Mouse (Mus musculus) G1E (cell line): ENCODE data around the gene St6galnac3. TPM values are rescaled to one million over a fixed set of nuclear protein-coding genes. Genes with fewer than 3 reads are reported as not detected.

Experiments used
- ATAC-seq: 2 replicates; pipeline ENCODE4 v1.8.0; 2016; ENCODE audit warnings: mild to moderate bottlenecking; ENCODE audit not compliant: insufficient number of reproducible peaks, poor library complexity, low FRiP score, severe bottlenecking; ENCODE audit errors: extremely low read depth
- DNase-seq: peaks from one replicate; pipeline ENCODE4 v3.0.0; 2012; ENCODE audit warnings: low spot score
- H3K27me3 ChIP-seq: 2 replicates; pipeline ENCODE4 v1.6.1; 2012; ENCODE audit warnings: mild to moderate bottlenecking, low read length, inconsistent platforms; ENCODE audit not compliant: insufficient read depth
- H3K36me3 ChIP-seq: replicated peaks from 2 replicates; pipeline ENCODE3; 2012; ENCODE audit warnings: mild to moderate bottlenecking, inconsistent platforms
- H3K4me1 ChIP-seq: 2 replicates; pipeline ENCODE4 v1.6.1; 2012; ENCODE audit warnings: low read depth, low read length, inconsistent platforms, mixed read lengths; ENCODE audit not compliant: insufficient read depth
- H3K4me3 ChIP-seq: 2 replicates; pipeline ENCODE4 v1.5.1; 2012; ENCODE audit warnings: low read depth, mild to moderate bottlenecking, inconsistent platforms, low read length, moderate library complexity, mixed read lengths
- H3K9me3 ChIP-seq: replicated peaks from 2 replicates; pipeline ENCODE4 v1.6.1; 2012; ENCODE audit warnings: inconsistent platforms
- CTCF ChIP-seq: IDR thresholded peaks from 2 replicates; pipeline ENCODE4 v1.5.1; 2012; ENCODE audit warnings: low read depth, low read length, inconsistent platforms, mixed read lengths
- GATA1 ChIP-seq: IDR thresholded peaks from 2 replicates; pipeline ENCODE4 v1.6.1; 2012; ENCODE audit warnings: borderline replicate concordance, low read length, inconsistent platforms, mixed read lengths
- GATA2 ChIP-seq: IDR thresholded peaks from 2 replicates; pipeline ENCODE4 v1.6.1; 2012; ENCODE audit warnings: low read depth, low read length, inconsistent platforms, borderline replicate concordance
- POLR2AphosphoS5 ChIP-seq: IDR thresholded peaks from 2 replicates; pipeline ENCODE4 v1.6.1; 2012; ENCODE audit warnings: low read depth, low read length, inconsistent platforms; ENCODE audit not compliant: insufficient replicate concordance
- TAL1 ChIP-seq: conservative IDR thresholded peaks from 2 replicates; pipeline ENCODE4 v1.6.1; 2012; ENCODE audit warnings: low read depth, low read length, inconsistent platforms, mixed read lengths
- polyA plus RNA-seq: library from polyadenylated mRNA; stranded (reverse); fragments of >175 nt; gene quantifications from 2 replicates; pipeline ENCODE4 v1.2.3, GENCODE M21; 2012
- total RNA-seq, 2 experiments: library from RNA; stranded (forward) in 1 of 2; stranded (reverse) in 1 of 2; fragments of 200-1000 nt in 1 of 2; fragments of >200 nt in 1 of 2; fragmentation: Nextera tagmentation in 1 of 2; gene quantifications; 2 replicates each; pipeline ENCODE4 v1.2.3; 2014 to 2017

St6galnac3 gene
- total and polyA plus RNA-seq, 3 experiments = 1.3 to 62.8 (median 45.7) TPM

- ATAC-seq = no peak
- no peak for DNase-seq
These were observed 308.6 kb downstream of the St6galnac3 start for GRCm38 (mm10) chr3:153416383-153416782.

GRCm38 (mm10) chr3:153414132-153414531, 310.8 kb downstream of the St6galnac3 start:
- no peak for DNase-seq
- Histone ChIP-seq H3K4me3 (no peak overlapping the region), H3K9me3 (no peaks in the 10 kb centered on the region), H3K27me3 (no peaks in the 10 kb centered on the region), H3K4me1 (0 out of 2 replicates have a peak, but pooled peaks cover 2% of the 10 kb centered on the region), H3K36me3 (peaks cover 48% of the 10 kb centered on the region)
- TF ChIP-seq GATA1 (no peak), POLR2AphosphoS5 (no peak), CTCF (no peak), GATA2 (no peak), TAL1 (no peak)
- no peak for ATAC-seq

More at GRCm38 (mm10) chr3:153416383-153416782, 308.6 kb downstream of the St6galnac3 start:
- TF ChIP-seq CTCF (no peak), POLR2AphosphoS5 (no peak), GATA1 (no peak), GATA2 (no peak), TAL1 (no peak)
- no peaks in the 10 kb centered on the region for H3K9me3 ChIP-seq
- H3K27me3 ChIP-seq = no peaks in the 10 kb centered on the region
- H3K36me3 ChIP-seq = peaks cover 43% of the 10 kb centered on the region
- H3K4me3 ChIP-seq = no peak overlapping the region
- 0 out of 2 replicates have a peak, but pooled peaks cover 2% of the 10 kb centered on the region for H3K4me1 ChIP-seq

GRCm38 (mm10) chr3:153409286-153409685, 315.7 kb downstream of the St6galnac3 start:
- ATAC-seq = no peak
- Histone ChIP-seq H3K9me3 (no peaks in the 10 kb centered on the region), H3K36me3 (peaks cover 54% of the 10 kb centered on the region), H3K27me3 (no peaks in the 10 kb centered on the region), H3K4me3 (no peak overlapping the region), H3K4me1 (0 out of 2 replicates have a peak, but pooled peaks cover 2% of the 10 kb centered on the region)
- TF ChIP-seq GATA1 (no peak), CTCF (no peak), POLR2AphosphoS5 (no peak)
- no peak for DNase-seq

GRCm38 (mm10) chr3:153408361-153408760, 316.6 kb downstream of the St6galnac3 start:
- Histone ChIP-seq H3K4me1 (0 out of 2 replicates have a peak, but pooled peaks cover 2% of the 10 kb centered on the region), H3K4me3 (no peak overlapping the region), H3K9me3 (no peaks in the 10 kb centered on the region), H3K27me3 (no peaks in the 10 kb centered on the region), H3K36me3 (peaks cover 48% of the 10 kb centered on the region)
- ATAC-seq (no peak), DNase-seq (no peak)
- TF ChIP-seq TAL1 = no peak
- no peak for TF ChIP-seq GATA2
- no peak for TF ChIP-seq GATA1
- no peak for TF ChIP-seq POLR2AphosphoS5
- TF ChIP-seq CTCF = no peak

- Histone ChIP-seq H3K27me3 (no peaks in the 10 kb centered on the region), H3K9me3 (no peaks in the 10 kb centered on the region), H3K36me3 (peaks cover 54% of the 10 kb centered on the region), H3K4me1 (0 out of 2 replicates have a peak, but pooled peaks cover 2% of the 10 kb centered on the region), H3K4me3 (no peak overlapping the region)
- no peak for ATAC-seq
- DNase-seq = no peak
- TF ChIP-seq TAL1 (no peak), CTCF (no peak), POLR2AphosphoS5 (no peak), GATA1 (no peak), GATA2 (no peak)
These were observed 317.3 kb downstream of the St6galnac3 start for GRCm38 (mm10) chr3:153407698-153408097.

- Histone ChIP-seq H3K27me3 (no peaks in the 10 kb centered on the region), H3K9me3 (no peaks in the 10 kb centered on the region), H3K36me3 (peaks cover 58% of the 10 kb centered on the region), H3K4me3 (no peak overlapping the region), H3K4me1 (0 out of 2 replicates have a peak, but pooled peaks cover 2% of the 10 kb centered on the region)
- ATAC-seq (no peak), DNase-seq (no peak)
- no peak for TF ChIP-seq POLR2AphosphoS5
- no peak for TF ChIP-seq GATA1
- no peak for TF ChIP-seq GATA2
- TF ChIP-seq CTCF = no peak
- no peak for TF ChIP-seq TAL1
These were observed 318.1 kb downstream of the St6galnac3 start for GRCm38 (mm10) chr3:153406858-153407257.
